Mouse (Mus musculus) splenic B cell, adult 2 months (primary cell): ENCODE data around the gene Insl3.
"Not testable (repeated sequence)": the region's sequence is repeated elsewhere in the genome, so short reads cannot be mapped to it uniquely, and the experiment has no call there.

ENCODE experiments used
- DNase-seq: peaks from one replicate; pipeline ENCODE4 v3.0.0-alpha.2; 2011; ENCODE audit warnings: low read depth, low spot score
- H3K27me3 ChIP-seq: 2 replicates; pipeline ENCODE4 v1.6.1; 2012; ENCODE audit warnings: mild to moderate bottlenecking, low read length, moderate library complexity, mixed read lengths; ENCODE audit not compliant: control insufficient read depth, poor library complexity, insufficient read depth, severe bottlenecking
- H3K36me3 ChIP-seq: 2 replicates; pipeline ENCODE4 v1.6.1; 2012; ENCODE audit warnings: mild to moderate bottlenecking, low read length, moderate library complexity, mixed read lengths; ENCODE audit not compliant: control insufficient read depth, poor library complexity, insufficient read depth, severe bottlenecking

The Insl3 gene

GRCm38 (mm10) chr8:71715531-71715930 is 26.5 kb downstream of the Insl3 start:
- Histone ChIP-seq H3K36me3 (peaks cover 12% of the 10 kb centered on the region), H3K27me3 (no peaks in the 10 kb centered on the region)
- DNase-seq: no peak

- DNase-seq: no peak
These were observed 27.6 kb downstream of the Insl3 start for GRCm38 (mm10) chr8:71716561-71717053.

GRCm38 (mm10) chr8:71717096-71717495 is 28.1 kb downstream of the Insl3 start:
- no peak for DNase-seq
- peaks cover 18% of the 10 kb centered on the region for H3K36me3 ChIP-seq
- no peaks in the 10 kb centered on the region for H3K27me3 ChIP-seq

More at GRCm38 (mm10) chr8:71716561-71717053, 27.6 kb downstream of the Insl3 start:
- peaks cover 17% of the 10 kb centered on the region for H3K36me3 ChIP-seq
- no peaks in the 10 kb centered on the region for H3K27me3 ChIP-seq

GRCm38 (mm10) chr8:71718252-71718651 is 29.2 kb downstream of the Insl3 start:
- Histone ChIP-seq H3K27me3 (no peaks in the 10 kb centered on the region), H3K36me3 (peaks cover 18% of the 10 kb centered on the region)
- DNase-seq: no peak

GRCm38 (mm10) chr8:71719218-71719617 is 30.2 kb downstream of the Insl3 start:
- no peak for DNase-seq
- H3K27me3 ChIP-seq: no peaks in the 10 kb centered on the region
- peaks cover 15% of the 10 kb centered on the region for H3K36me3 ChIP-seq

- Histone ChIP-seq H3K36me3 (peaks cover 12% of the 10 kb centered on the region), H3K27me3 (no peaks in the 10 kb centered on the region)
- no peak for DNase-seq
These were observed 31.0 kb downstream of the Insl3 start for GRCm38 (mm10) chr8:71719928-71720457.

- H3K27me3 ChIP-seq: no peaks in the 10 kb centered on the region
- H3K36me3 ChIP-seq: peaks cover 9% of the 10 kb centered on the region
- DNase-seq: peak; percentile 87
These were observed 34.1 kb downstream of the Insl3 start for GRCm38 (mm10) chr8:71723047-71723551.

GRCm38 (mm10) chr8:71724389-71724788 is 35.4 kb downstream of the Insl3 start:
- Histone ChIP-seq H3K27me3 (no peaks in the 10 kb centered on the region), H3K36me3 (peaks cover 8% of the 10 kb centered on the region)
- no peak for DNase-seq

GRCm38 (mm10) chr8:71725122-71725924 is 36.3 kb downstream of the Insl3 start, which contains the start of gene Fcho1:
Gene Fcho1, minus strand, starts transcription at chr8:71725716.
- Histone ChIP-seq H3K27me3 (no peaks in the 10 kb centered on the region), H3K36me3 (peaks cover 7% of the 10 kb centered on the region; the same call in 1 of the 2 replicates)
- peak; percentile 93 for DNase-seq

GRCm38 (mm10) chr8:71728240-71728785 is 39.3 kb downstream of the Insl3 start:
- no peaks in the 10 kb centered on the region for H3K36me3 ChIP-seq
- DNase-seq: peak; percentile 30
- no peaks in the 10 kb centered on the region for H3K27me3 ChIP-seq

- Histone ChIP-seq H3K36me3 (no peaks in the 10 kb centered on the region), H3K27me3 (no peaks in the 10 kb centered on the region)
- peak; percentile 49 for DNase-seq
These were observed 40.0 kb downstream of the Insl3 start for GRCm38 (mm10) chr8:71728826-71729620.

- DNase-seq: peak; percentile 86
- H3K27me3 ChIP-seq: no peaks in the 10 kb centered on the region
- H3K36me3 ChIP-seq: no peaks in the 10 kb centered on the region
These were observed 42.7 kb downstream of the Insl3 start for GRCm38 (mm10) chr8:71731652-71732230.

GRCm38 (mm10) chr8:71738316-71738715 is 49.3 kb downstream of the Insl3 start:
- DNase-seq, H3K36me3 ChIP-seq, H3K27me3 ChIP-seq: not testable (repeated sequence)
